Mouse (Mus musculus) CH12F3 (cell line): ENCODE measurements around the gene Tgfb1i1.

ENCODE experiments used
- in situ Hi-C: fragments of 300-500 bp; cut with MboI; formaldehyde crosslinking; loops from 2 replicates; pipeline ENCODE4 v1.14.3; 2020; ENCODE audit warnings: low sequenced_read_pairs

The Tgfb1i1 gene

DNA sequence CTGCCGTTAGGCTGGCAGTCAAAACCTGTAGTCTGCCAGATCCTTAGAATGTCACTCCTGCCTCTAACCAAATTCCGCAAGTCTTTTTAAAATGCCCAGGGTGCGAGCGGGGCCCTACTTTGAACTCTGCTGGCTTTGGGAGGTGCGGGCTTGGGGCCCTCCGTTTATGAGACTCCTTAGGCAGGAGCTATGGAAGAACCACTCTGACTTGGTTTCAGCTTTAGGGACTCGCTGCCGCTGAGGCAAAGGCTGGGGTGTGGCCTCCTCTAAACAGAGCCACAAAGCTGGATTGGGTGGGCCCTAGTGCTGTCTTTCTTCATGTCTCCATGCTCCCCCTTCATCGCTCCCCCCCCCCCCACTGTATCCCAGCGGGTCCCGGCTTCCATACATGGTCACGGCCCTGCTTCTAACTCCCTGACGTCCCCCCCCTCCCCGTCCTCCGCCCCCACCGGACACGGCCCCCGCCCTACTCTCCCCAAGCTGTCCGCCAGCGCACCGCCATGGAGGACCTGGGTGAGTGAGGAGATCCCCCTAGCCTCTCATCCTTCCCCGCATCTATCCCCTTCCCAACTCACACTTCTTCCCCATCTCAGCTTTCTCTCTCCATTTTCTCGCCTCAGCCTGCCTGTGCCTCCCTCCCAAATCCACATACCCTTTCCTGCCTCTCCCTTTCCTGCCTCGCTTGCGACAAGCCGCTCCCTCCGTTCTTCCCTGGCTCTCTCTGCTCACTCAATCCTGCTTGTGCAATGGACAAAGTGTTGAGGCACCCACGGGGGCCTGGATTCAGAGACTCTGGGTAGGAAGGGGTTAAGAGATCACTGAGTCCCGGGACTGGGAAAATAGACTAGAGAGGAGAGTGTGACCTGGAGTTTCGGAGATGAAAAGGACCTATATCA is at the start of gene Tgfb1i1:
Gene Tgfb1i1, plus strand, starts transcription at position 317 of the 896 bp plus-strand sequence.
- in situ Hi-C loops, result loop anchor here (10.0 kb wide), 1 partner anchor 108 kb away; no protein-coding TSS in a partner anchor

DNA sequence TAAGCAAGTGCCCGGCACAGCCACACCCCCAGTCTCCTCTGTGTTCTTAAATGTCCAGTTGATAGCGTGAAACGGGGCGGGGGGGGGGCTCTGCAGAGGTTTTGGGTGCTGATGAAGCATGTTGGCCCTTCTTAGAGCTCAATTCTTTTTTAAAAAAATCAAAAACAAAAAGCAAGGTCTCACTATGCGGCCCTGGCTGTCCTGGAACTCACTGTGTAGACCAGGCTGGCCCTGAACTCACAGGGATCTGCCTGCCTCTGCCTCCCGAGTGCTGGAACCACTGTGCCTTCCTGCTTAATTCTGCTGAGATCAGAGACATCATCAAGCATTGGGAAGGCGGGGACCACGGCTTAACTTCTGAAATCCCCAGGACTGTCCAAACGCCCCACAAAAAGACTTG is 45.0 kb upstream of the Tgfb1i1 start:
- in situ Hi-C loops, result loop anchor here (10.0 kb wide), 2 partner anchors 97 to 197 kb away; partner anchors contain the start of gene Trim72

DNA sequence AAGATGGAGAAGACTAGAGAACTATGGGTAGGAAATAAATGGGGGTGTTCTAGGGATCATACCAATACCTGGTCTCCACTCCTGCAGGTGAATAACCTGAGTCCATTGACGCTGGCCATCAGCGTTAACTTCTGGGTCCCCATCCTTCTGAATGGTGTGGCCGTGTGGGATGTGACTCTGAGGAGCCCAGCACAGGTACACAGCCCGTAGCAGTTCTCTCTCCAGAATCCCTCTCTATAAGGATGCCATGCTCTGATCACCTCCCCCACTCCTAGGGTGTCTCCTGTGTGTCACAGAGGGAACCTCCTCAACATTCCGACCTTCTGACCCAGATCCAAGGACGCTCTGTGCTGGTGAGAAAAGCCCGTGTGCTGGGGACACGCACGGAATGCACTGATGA is 43.5 kb upstream of the Tgfb1i1 start:
- in situ Hi-C loops, result loop anchor here (10.0 kb wide), 2 partner anchors 98 to 198 kb away; partner anchors contain the start of gene Trim72

DNA sequence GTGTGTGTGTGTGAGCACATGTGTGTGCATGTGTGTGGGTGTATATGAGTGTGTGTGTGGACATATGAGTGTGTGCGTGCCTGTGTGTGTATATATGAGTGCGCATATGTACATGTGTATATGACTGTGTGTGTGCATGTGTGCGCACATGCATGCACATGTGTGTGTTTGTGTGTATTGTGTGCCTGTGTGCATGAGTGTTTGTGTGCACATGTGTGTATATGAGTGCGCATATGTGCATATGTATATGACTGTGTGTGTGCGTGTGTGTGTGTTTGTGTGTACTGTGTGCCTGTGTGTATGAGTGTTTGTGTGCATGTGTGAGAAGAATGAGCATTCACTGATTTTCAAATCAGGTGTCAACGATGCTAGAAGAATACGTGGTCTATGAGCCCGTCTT is 42.4 kb upstream of the Tgfb1i1 start:
- in situ Hi-C loops, result loop anchor here (10.0 kb wide), 2 partner anchors 99 to 199 kb away; partner anchors contain the start of gene Trim72

DNA sequence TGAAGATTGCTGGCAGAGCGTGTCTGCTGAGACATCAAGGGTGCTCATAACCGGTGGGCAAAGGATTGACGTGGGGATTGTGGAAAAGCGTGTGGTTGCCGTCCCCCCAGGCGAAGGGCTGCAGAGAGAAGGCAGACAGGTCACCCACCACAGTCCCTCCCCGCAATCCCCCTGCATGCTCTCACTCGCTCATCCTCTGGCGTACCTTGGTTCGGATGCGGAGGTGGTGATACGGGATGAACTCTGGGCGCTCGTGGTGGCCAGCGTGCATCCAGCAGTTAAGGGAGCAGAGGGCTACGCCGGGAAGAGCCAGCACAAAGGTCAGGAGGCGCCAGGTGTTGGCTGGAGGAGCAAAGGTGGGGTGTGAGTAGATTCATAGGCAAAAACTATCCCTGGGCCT is 40.9 kb upstream of the Tgfb1i1 start:
- in situ Hi-C loops, result loop anchor here (10.0 kb wide), 2 partner anchors 101 to 201 kb away; partner anchors contain the start of gene Trim72

DNA sequence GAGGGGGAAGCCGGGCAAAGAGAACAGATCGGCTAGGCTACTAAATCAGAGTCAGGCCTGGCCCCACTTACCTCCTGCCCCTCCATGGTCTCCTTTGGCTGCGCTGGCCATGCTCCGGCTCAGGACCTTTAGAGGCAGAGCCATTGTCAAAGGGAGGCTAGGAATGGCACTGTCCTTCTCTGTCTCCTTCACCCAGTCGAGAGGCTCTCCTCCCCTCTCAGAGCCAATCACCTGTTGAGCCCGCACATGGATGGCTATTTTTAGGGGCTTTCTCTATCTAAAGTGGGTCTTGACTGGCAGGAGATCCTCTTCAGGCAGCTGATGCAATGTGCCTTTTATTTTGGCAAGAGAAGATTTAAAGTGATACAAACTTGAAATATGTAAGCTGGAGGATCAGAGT is 40.5 kb upstream of the Tgfb1i1 start, which contains the start of gene Cox6a2:
Gene Cox6a2, minus strand, starts transcription at position 236 of the 400 bp plus-strand sequence.
- in situ Hi-C loops, result loop anchor here (10.0 kb wide), 2 partner anchors 101 to 201 kb away; partner anchors contain the start of gene Trim72

DNA sequence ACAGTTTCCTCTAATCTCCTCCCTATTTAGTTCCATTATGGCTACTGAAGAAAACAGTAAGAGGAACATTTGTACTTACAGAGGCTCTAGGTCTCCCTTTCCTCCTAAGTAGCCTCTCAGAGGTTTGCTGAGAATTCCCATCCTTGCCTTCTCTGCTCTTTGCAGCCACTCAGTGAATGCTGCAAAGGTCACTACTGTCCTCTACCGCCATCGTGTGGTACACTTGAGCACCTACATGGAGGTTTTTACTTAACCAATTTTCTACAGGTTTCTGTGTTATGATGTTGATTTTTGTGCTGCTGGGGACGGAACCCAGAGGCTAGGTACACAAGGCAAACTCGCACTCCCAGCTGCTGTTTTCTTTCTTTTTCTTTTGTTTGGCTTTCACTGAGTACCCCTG is 38.4 kb upstream of the Tgfb1i1 start:
- in situ Hi-C loops, result loop anchor here (10.0 kb wide), 2 partner anchors 103 to 203 kb away; partner anchors contain the start of gene Trim72

DNA sequence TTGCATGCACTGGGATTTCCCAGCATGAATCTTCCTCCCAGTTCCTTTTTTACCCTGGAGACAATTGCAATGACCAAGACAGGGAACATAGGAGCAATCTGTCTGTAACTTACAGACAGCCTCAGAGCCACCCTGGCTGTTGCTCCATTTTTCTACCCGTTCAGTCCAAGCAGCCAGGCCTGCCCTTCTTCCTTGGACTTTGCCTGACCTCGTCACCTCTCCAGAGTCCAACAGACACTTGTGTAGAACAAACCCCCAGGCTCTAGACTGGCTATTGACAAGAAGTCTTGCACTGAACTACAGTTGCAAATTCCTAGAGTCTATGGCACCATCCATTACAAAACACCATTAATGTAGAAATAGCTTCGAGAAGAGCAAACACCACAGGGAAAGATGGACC is 36.8 kb upstream of the Tgfb1i1 start:
- in situ Hi-C loops, result loop anchor here (10.0 kb wide), 2 partner anchors 105 to 205 kb away; partner anchors contain the start of gene Trim72

DNA sequence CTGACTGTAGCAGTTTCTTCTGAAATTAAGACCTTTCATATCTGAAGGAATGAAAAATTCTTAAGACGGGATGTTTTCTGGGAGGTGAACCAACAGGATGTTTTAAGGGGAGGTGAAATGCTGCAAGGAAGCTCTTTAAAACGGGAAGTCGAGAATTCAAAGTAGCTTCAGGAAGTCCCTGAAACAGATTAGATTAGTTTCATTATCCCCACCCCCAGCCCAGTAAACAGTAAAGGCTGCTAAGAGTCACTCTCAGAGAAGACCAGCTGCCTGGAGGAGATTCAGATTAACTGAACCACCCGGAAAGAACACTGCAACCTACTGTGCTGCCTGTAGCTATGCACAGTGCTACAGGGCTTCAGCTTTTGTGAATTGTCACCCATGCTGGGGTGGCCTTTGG is 26.7 kb upstream of the Tgfb1i1 start:
- in situ Hi-C loops, result no loop called here

DNA sequence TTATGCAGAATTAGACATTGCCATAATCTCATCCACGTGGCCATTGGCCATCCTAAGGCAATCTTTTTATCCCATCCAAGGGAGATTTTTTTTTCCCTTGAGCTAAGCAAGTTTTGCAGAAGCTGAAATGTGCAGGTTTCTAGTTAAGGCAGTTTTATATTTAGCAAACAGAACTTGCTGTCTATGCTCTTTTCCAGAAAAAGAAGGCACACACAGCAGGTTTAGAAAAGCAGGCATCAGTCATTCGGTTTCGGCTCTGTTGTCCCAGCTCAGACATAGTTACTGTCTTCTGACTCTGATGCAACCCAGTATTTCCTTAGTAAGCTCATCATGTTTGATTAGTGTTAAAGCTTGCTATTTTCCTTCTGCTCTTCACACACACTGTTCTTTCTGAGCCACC is 25.7 kb upstream of the Tgfb1i1 start:
- in situ Hi-C loops, result no loop called here

DNA sequence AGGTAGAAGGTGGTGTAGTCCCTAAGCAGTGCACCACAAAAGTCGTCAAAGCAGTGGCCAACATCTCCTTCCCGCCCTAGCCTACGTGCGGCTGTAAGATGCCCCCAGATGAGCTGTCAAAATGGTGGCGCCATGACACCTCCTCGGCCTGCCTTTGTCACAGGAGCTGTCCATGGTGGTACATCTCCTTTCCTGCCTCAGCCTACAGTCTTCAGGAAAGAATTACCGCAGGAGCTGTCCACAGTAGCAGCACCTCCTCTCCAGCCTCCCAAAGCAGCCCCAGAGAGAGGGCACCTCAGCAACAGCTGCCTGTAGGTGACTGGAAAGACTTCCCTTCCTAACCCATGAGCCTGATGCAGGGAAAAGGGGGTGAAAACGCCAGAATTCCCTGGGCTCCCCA is 14.9 kb upstream of the Tgfb1i1 start:
- in situ Hi-C loops, result no loop called here

DNA sequence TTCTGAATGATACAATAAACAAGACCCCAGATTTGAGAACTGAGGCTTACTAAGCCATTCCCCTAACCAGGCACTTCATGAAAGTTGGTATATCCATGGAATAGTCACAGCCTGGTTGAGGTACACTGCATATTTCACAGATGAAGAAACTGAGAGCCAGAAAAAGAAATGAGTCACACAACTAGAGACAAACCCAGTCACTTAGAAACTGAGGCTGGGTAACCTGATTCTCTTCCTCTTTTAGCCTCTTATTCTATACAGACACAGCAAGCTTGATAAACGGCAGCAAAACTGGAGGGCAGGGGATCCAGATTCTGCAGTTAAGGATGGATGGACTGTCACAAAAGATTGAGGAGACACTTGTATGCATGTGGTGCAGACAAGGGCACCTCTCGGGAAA is 11.8 kb upstream of the Tgfb1i1 start:
- in situ Hi-C loops, result no loop called here

DNA sequence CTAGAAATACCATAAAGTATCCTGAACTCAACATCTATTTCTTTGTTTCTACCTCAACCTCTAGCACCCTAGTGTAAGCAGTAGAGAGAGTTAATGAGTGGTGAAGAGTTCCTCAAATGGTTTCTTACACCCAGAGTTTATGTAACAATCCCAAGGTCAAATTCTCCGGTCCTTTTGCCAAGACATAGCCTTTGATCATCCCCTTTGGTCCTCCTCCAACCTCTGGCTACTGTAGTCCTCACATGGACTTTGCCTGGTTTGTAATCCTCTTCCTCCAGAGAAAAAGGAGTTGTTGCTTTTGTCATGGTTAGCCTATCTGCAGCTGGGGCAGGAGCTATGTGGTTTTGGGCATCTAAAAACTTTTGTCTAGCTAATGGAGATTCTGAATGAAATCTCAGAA is 11.1 kb upstream of the Tgfb1i1 start:
- in situ Hi-C loops, result no loop called here

DNA sequence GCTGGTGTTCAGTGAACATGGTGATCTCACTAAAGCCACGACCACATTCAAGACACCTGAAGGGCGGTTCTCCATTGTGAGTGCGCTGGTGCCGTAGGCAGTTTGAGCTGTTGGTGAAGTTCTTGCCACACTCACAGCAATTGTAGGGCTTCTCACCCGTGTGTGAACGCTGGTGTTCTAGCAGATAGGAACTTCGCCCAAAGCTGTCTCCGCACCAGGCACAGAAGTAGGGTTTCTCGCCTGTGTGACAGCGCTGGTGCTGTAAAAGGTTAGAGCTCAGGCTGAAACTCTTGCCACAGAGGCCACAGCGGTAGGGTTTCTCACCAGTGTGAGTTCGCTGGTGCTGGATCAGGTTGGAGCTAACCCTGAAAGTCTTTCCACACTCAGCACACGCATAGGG is 10.2 kb upstream of the Tgfb1i1 start:
- in situ Hi-C loops, result no loop called here

DNA sequence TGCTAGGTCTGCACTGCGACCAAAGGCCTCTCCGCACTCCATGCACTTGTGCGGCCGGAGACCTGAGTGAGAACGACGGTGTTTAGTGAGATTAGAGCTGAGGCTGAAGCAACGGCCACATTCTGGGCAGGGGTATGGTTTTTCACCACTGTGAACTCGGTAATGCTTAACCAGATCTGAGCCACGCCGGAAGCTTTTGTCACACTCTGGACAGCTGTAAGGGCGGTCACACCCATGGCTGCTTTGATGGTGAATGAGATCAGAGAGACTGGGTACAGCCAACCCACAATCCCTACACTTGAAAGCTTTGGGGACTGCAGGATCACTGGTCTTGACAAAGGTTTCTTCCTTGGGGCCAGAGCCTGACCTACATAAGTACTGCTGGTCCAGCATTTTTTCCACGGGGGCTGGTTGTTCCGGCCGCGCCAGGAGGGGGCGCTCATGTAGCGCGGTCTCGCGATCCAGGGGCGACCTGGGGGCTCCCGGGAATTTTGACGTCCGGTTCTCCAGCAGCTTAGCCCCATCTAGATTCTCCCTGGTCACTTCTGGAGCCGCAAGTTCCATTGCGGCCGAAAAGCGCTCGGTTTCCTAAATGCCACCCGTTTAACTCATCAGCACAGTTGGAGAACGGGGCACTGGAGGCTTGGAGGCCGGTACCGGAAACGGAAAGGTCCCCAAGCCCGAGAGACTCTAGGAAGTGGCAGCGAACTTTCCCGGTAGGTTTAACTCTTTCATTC is 9.6 kb upstream of the Tgfb1i1 start, which contains the start of gene Armc5:
Gene Armc5, plus strand, starts transcription at position 487 of the 737 bp plus-strand sequence.
- in situ Hi-C loops, result no loop called here

DNA sequence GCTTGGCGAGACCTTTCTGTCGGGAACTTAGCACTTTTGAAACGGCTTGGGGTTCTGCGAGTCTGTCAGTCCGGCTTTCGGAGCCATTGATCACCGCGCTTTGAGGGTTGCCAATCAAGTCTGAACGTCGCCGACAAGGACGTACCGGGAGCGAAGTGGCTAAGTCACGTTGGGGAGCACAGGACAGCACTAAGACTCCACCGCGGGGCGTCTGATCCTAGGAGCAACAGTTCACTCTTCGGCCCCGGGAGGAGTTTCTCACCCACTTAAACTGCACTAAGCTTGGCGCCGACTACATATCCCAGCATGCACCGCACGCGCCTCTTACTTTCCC is 9.1 kb upstream of the Tgfb1i1 start:
- in situ Hi-C loops, result no loop called here

DNA sequence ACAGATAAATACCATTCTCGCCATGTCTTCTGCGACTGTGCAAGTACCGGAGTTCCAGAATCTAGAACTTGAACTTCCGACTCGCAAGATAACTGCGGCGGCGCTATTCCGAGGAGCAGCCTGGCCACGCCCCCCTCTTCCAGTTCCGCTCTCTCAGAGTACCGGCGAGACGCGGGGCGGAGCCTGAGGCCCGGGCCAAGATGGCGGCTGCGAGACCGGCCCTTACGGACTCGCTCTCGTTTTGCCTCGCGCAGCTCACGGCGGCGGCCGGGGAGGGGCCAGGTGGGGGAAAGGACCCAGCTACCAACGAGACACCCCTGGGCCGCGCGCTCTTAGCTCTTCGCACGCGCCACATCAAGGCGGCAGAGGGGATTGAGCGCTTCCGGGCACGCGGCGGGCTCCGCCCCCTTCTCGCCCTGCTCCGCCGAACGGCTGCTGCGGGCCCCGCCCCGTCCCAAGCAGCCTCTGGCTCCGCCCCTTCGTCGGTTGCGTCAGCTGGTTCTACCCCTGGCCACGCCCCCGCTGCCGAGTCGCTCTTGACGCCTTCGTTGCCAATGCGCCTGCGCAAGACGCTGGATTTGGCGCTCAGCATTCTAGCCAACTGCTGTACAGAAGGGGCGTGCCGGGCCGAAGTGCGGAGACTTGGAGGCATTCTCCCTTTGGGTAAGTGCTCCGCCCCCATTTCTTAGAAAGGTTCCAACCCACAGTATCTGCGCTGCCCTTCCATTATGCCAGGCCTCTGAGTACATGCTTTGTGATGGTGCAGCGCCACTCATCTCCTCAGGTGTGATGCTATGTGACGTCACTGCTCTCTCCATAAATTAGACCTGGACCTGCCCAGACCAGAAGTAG is 8.5 kb upstream of the Tgfb1i1 start, which contains the start of gene 9130023H24Rik:
Gene 9130023H24Rik, minus strand, starts transcription at position 105 of the 852 bp plus-strand sequence.
- in situ Hi-C loops, result no loop called here

DNA sequence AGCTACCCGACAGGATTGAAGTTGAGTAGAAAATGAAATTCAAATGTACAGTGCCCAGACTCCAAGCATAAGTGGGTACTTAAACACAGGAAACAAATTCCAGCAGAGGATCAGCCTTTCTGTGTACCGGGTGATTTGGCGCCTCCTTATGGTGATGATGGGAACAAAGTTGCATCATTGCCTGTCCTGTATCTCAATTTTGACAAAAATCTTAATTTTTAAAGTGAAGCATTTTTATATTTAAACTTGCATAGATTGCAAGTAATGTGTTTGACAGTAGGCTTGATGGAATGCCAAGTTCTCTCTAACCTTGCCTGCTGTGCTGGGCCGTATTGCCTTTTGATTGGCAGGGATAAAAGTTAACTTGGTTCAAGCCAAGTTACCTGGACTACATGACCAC is 7.6 kb upstream of the Tgfb1i1 start:
- in situ Hi-C loops, result no loop called here

DNA sequence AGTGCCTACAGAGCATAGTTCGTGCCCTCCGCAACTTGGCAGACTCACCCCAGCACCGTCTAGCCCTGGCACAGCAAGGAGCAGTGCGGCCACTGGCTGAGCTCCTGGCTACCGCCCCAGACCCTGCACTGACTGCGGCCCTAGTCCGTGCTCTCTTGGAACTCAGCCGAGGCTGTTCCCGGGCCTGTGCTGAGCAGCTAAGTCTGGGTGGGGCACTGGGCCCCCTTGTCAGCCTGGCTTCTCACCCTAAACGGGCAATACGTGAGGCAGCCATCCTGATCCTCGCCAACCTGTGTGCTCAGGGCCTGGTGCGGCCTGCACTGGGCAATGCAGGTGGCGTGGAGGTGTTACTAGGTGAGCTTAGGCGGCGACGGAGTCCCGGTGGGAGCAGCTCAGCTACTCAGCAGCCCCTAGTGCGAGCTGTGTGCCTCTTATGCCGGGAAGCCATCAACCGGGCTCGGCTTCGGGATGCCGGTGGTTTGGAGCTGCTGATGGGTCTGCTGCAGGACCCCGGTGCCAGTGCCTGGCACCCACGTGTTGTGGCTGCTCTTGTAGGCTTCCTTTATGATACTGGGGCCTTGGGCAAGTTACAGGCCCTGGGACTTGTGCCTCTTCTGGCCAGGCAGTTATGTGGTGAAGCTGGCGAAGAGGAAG is 6.4 kb upstream of the Tgfb1i1 start:
- in situ Hi-C loops, result loop anchor here (10.0 kb wide), 1 partner anchor 115 kb away; no protein-coding TSS in a partner anchor

DNA sequence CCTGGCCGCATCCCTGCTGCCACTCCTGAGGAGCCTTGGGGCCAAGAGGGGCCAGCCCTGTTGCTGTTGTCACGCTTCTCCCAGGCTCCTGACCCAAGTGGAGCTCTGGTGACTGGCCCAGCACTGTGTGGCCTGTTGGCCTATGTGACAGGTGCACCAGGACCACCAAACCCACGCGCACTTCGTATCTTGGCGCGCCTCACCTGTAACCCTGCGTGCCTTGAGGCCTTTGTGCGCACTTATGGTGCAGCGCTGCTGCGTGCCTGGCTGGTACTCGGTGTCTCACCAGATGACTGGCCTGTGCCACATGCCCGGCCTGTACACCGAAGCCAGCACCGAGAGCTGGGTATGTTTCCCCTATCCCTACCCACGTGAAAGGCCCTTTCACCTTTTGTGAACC is 4.3 kb upstream of the Tgfb1i1 start:
- in situ Hi-C loops, result loop anchor here (10.0 kb wide), 1 partner anchor 112 kb away; no protein-coding TSS in a partner anchor
